Mouse (Mus musculus) E14TG2a.4 (cell line): ENCODE data around the gene Elfn1.

ENCODE experiments used
- CTCF ChIP-seq: conservative IDR thresholded peaks from 2 replicates; pipeline ENCODE4 v1.5.1; 2014; ENCODE audit warnings: low read length
- POU5F1 ChIP-seq: IDR thresholded peaks from 2 replicates; pipeline ENCODE4 v1.6.1; 2014; ENCODE audit warnings: low read length, borderline replicate concordance

DNA sequence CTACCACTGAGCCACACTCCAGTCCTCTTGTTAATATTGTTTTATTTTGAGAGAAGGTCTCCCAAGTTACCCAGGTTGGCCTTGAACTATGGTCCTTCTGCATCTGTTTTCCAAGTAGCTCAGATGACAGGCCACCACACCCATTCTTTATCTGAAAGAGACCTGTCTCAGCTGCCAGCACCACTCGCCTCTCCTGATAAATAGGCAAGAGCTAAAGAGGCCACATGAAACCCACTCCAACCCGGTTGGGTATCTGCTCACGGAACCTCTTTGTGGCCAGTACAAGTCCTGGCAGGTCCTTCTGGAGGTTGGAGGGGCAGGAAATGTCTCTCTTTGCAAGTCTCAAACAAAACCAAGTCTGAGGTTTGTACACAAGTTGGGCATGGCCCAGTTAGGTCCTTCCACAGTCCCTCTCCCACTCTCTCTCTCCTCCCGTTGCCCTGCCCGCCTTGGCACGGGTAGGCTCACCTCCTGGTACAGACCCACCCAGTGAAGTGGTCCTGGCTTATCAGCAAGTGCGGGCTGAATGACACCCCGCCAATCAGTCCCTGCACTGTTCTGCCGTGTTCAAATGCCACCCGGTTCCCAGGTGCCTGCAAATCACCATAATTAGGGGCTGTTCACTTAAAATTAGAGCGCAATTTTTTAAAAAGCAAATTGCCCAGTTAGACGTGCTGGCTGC is 104.7 kb downstream of the Elfn1 start:
- TF ChIP-seq CTCF (no peak), POU5F1 (no peak)
